Mouse (Mus musculus) kidney, adult 8-10 months (tissue): ENCODE measurements around the gene Ndufb10.
A peak's percentile ranks its signal among the peaks of the same experiment; 100 is the strongest.

Source experiments
- DNase-seq, 2 experiments: peaks; one replicate each; pipeline ENCODE4 v3.0.0; 2022

Ndufb10 gene

DNA sequence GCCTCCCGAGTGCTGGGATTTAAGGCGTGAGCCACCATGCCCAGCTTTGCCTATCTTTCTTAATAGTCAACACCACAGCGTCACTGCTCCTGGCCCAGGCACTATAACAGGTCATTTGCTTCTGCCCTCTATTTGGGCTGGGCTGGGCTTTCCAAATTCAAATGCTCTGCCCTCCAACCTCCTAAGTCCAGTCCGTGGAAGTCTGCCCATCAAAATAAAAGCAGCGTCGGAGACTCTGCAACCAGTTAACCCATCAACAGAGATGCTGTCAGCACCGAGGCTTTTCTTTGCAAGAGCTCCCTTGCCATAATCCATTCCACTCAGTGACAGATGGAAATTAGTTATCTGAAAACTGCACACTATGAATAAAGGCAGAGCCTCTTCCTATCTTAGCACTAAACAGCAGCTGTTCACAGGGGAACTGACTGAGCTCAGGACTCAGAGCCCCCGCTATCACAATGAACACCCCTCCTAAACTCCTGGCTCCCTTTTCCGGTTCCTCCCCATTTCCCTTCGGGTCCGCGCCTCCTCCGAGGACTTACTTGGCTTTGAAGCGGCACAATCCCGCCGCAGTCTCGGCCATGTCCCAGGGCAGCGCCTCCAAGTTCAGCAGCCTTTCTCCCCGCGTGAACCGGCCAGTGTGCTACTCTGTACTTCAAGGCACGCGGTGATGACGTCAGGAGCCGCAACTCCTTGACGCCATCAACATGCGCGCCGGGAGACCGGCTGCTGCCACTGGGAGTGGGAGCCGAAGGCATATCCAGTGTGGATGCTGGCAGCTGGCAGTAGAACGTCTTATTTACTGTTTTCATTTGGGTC is 17.1 kb downstream of the Ndufb10 start, which contains the start of gene Tbl3:
Tbl3 (minus strand) TSS at position 679 of the 819 bp plus-strand sequence.
- DNase-seq: peak; percentile 88 to 94

DNA sequence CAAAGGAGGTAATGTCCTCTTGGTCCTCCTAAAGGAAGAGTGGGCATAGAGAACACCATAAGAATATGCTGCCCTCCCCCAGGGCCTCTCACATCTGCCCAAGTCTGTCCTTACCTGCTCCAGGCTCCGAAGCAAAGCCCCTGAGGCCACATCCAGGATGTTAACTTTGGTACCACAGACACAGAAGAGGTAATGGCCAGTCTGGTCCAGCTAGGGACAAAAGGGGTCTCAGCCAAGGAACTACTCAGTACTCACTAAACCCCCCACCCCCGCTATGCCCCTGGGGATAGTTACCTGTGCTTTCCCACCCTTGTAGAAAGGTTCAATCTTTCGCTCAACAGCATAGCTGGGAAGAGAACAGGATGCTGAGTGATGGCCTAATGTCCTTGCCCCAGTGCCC is 18.5 kb downstream of the Ndufb10 start:
- DNase-seq: no peak

DNA sequence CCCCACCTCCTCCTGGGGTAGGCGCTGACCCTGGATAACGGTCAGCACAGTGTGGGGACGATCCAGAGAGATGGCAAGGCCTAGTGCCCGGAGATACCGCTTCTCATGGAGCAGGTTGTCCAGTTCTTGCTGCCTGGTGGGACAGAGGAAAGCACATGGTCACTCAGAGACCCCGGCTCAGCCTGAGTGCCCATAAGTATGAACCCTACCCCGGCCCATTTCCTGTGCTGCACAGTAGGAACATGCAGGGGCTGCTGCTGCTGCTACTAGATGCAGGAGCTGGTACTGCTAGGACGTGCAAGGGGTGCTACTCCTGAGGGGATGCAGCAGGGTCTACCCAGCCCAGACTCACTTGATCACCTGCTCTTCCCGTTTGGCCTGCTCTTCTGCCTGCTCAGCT is 23.0 kb downstream of the Ndufb10 start:
- no peak for DNase-seq

DNA sequence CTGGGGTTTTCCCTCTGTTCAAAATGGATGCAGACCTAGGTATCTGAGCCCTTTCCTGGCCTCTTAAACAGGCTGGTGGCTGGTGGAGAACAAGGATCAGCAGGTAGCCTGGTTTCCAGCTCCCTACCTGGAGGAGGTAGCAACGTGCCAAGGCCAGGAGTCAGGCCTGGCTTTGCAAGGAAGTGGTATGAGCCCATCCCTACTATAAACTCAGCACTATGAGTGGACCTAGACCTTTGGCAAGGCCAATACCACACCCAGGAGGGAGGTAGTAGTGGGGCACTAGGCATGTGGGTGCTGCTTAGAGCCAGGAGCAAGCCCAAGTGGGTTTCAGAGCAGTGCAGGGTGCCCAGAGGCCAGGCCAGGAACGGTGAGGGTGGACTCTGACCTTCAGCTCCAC is 24.8 kb downstream of the Ndufb10 start:
- no peak for DNase-seq

DNA sequence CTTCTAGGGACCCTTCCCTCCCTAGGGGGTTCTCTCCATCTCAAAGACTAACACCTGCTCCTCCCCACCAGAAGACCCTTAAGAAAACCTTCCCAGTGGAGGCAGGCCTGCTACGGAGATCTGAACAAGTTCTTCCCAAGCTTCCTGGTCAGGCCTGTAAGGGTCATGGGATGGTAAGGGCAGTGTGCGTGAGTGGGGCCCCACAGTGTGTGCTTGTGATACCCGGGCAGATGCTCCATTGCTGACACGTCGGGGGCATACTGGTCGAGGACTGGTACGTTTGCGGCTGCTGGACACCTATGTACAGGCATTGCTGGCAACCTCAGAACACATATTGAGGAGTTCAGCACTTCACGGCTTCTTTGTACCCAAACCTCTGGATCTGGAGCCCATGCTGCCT is 25.6 kb downstream of the Ndufb10 start:
- DNase-seq: no peak

DNA sequence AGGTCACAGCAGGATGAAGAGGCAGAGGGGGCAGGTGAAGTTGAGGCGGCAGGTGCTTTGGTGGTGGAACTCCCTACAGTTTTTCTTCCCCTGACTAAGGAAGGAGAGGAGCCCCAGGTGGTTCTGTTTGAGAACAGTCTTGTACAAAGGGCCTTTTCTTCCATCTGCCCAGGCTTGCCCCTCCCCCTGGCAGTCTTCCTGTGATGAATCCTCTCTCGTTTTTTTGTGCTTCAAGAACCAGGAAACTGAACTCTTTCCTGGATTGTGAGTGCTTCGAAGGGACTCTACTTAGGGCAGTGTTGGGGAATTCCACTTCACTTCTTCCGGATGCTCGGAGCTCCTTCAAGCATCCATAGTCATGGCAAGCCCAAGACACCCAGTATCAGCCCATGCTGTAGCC is 26.3 kb downstream of the Ndufb10 start:
- no peak for DNase-seq

DNA sequence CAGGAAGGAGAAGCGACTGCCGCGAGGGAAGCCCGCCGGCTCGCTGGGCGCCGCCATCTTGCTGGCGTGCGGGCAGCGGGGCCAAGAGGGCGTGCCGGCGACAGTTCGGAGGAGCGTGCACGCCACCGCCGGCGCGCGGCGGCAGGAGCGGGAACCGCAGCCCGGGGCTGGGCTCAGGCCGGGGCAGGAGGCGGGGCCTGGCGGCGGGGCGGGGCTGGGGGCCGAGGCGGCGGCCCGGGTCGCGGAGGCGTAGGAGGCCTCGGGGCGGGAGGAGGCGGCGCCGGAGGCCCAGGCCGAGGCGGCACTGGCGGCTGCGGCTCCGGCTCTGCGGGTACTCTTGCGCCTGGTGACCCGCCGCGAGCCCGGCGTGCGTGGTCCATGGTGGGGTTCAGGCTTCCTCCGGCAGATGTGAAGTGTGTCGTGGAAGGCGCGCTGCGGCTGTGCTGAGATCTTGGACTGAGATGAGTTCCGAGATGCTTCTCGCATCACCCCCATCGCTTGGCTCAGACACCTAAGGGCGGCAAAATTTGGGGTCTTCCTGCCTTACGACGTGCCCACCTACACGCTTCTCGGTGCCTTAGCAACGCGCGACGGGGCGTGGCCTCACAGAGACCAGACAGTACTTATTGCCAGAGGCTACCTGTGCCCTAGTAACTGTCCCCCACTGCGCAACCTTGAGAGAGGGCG is 28.1 kb downstream of the Ndufb10 start, which contains the start of the genes Gfer and Noxo1:
Gfer (minus strand) TSS at position 146 of the 687 bp plus-strand sequence.
Noxo1 (plus strand) TSS at position 224 of the 687 bp plus-strand sequence.
- peak; percentile 83 to 85 for DNase-seq

DNA sequence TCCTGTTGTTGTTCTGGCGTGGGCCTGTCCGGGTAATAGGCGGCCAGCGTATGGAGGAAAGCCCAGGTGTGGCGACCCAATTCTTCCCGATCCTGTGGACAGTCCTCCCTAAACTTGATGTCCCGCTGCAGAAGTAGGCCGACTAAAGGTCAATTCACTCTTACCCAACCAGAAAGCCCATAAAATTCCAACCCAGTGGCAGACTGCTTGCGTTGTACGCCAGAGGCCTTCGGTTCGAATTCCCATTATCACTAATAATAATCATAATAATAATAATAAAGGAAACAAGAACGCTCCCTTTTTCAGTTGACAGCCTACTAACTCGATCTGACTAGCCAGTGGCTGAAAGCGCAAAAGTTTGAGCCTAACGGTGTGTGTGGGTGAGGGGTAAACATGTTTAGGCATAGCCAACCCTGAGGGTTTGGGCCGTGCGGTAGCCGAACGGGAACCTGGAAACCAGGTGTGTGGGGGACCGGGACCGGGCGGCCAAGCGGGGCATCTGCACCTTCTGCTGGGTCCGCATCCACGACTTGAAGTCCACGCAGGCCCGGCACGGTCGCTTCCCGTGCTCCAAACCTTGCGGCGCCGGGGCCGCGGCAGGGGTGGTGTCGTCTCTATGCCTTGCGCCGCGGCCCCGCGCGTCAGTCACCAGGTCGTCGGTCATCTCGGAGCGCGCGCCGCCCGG is 28.8 kb downstream of the Ndufb10 start:
- peak; percentile 44 to 49 for DNase-seq

DNA sequence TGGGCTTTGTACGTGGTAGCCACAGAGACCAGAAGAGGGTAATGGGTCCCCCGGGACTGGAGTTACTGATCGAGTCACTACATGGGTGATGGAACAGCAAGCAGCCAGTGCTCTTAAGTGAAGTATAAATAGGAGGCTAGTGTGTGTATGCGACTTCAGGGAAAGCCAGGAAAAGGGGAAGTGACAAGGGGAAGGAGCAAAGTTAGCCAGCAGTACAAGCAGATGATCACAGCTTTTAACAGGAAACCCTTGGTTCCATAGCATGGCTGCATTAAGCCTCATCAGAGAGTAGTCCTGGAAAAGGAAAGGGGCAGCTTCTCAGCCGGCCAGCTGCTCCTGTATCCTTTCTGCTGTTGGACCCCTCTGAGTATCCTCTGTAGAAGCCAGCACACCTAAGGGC is 31.9 kb downstream of the Ndufb10 start:
- no peak for DNase-seq

DNA sequence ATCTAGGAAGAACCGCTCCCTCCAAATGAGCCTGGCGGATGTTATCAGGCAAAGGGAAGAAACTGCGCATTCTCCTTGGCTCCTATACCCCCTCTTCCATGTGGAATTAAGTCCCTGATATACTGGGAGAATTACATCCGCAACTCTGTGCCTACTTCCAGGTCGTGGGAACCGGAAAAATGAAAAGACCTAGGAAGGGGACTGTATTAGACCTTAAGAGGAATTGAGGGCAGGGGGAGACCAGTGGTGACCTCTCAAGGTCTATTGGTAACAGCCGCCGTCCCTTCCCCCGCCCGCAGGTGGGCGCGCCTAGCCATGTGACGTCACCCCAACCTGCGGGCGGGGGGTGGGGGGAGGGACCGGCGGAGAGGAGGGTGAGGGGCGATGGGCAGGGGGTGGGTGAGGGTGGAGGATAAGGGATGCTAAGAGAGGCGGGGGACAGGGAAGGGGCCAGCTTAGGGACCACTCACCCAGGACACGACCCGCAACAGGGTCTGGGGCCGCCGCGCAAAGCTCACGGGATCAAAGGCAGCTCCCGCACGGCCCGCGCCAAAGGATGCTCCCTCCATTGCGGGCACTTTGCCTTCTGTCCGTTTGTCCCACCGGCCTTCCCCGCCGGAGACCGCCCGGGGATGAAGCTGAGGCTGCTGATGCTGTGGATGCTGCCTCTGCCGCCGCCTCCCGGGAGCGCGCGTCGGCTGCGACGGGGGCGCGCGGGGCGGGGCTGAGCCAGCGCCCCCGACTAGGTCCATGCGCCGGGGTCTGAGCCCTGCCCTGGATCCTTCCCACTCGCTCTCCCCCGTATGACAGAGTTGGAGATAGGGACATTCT is 34.8 kb downstream of the Ndufb10 start, which contains the start of gene Syngr3:
Syngr3 (minus strand) TSS at position 705 of the 831 bp plus-strand sequence.
- DNase-seq: no peak

DNA sequence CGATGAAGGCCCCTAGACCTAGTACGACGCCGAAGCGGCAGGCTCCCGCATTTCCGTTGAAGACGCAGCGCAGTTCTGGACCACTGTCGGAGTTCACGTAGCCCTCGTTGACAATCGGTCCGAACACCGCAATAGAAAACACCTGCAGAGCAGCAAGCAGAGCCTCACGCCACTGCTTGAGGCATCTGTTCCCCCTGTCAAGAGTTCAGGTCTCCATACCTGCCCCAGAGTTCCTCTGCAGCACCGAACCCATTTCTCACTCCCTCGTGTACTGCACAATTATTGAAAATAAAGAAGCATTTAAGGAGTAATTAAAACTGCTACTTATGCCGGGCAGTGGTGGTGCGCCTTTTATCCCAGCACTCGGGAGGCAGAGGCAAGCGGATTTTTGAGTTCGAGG is 36.7 kb downstream of the Ndufb10 start:
- no peak for DNase-seq

DNA sequence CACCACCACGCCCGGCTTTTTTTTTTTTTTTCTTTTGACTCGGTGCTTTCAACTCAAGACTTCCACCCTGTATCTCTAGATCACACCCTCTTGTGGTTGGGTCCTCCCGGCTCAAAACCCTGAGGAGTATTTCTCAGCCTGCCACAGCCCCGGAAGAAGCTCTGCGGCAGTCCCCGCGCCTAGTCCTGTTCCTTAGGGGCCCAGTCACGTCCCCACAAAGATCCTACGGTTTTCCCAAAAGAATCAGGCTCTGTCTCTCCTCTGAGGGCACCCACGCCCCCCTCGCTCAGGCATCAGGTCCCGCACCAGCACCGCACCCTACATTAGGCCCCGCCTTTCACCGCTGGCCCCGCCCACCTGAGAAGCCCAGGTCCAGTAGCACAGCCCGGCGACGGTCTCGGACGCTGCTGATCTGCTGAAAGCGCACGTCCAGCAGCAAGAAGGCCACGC is 37.1 kb downstream of the Ndufb10 start:
- DNase-seq: peak; percentile 46 to 64

DNA sequence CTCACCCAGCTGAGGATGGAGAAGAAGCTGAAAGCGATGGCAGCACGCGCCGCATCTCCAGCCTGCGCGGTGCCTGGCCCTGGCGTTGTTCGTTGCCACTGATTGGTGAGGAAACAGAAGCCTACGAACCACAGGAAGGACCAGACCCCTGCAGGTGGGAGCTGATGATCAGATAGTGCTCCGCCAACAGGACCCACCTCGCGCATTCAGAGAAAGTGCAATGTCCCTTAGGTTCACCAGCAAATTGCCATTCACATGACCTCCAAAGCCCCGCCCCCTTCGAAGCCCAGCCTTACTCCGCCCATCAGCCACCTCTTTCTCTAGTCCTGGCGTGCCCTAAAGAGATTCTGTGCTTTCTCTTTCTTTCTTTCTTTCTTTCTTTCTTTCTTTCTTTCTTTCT is 37.8 kb downstream of the Ndufb10 start:
- DNase-seq: peak; percentile 50 to 64

DNA sequence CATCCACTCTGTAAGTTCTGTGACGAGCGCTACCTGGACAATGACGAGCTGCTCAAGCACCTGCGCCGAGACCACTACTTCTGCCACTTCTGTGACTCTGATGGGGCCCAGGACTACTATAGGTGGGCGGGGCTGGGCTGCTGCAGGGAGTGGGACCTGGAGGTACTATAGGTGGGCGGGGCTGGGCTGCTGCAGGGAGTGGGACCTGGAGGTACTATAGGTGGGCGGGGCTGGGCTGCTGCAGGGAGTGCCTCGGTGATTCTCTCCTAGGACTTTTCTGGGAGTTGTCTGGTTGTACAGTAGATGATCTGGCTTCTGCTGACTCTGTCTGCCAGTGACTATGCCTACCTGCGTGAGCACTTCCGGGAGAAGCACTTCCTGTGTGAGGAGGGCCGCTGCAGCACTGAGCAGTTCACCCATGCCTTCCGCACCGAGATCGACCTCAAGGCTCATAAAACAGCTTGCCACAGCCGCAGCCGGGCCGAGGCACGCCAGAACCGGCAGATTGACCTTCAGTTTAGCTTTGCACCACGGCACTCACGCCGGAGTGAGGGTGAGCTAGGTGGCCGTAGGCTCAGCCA is 46.7 kb downstream of the Ndufb10 start:
- no peak for DNase-seq

DNA sequence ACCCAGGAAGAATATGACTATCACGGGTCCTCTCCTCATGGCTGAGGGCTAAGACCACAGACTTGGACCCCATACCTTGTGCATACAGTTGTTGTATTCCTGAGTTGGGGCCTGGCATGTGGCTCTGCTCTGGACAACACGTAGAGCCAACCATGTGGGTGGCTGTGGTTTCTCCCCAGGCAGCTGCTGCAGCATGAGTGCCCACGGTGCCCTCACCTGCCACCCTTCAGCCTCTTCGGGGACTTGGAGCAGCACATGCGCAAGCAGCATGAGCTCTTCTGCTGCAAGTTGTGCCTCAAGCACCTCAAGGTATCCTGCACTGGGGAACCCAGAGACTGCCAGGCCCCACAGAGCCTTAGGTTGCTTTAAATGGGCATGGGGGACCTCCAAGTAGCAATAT is 47.4 kb downstream of the Ndufb10 start:
- DNase-seq: no peak

DNA sequence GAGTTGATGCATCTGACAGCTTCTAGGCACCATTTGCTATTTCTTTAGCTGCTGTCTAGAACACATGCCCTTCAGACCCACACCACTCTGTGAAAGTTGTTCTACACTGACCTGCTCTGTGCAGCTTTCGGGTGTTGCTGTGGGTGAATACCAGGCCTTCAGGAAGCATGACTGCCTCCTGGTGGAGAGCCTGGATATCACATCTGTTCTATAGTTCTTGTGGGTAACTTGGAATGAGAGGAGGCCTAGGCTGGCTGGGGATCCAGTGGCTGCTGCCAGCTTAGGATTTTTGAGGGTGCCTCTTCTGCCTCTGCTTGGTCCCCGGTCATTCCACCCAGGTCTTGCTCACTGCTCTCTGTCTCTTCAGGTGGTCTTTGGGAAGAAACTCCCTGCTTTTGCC is 48.1 kb downstream of the Ndufb10 start:
- peak; percentile 45 to 71 for DNase-seq

DNA sequence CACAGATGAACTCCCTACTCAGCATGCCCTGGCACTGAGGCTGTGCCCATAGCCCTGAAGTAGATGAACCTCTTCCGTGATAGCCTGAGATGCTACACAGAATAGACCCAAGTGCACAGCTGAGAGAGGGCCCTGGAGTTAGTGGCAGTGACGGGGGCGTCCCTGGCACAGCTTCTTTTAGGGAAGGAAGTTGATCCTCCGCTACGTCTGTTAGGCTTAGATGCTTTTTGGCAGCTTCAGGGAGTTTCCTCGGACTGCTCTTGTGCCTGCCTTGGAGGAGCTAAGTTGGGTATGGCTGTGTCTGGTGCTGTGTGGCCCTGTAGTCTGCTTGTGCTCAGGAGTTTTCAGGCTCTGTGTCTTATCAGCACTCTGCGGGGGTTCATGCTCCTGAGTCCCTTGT is 50.0 kb downstream of the Ndufb10 start:
- no peak for DNase-seq

DNA sequence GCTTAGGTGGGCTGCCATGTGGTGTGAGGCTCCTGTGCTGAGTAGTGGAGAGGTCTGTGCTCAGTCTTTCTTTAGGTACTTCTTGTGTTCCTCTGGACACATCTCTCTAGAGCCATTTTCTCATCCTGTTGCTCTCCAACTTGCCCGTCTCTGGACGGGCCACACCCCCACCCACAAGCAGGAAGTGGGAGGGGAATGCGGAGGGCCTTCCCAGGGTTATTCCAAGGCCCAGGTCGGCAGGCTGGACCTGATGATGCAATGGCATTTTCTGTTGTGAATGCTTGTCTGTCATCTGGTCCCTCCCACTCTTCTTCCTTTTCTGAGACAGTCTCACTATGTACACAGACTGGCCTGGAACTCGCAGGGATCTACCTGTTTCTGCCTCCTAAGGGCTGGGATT is 52.1 kb downstream of the Ndufb10 start:
- peak; percentile 66 to 67 for DNase-seq
